Mouse (Mus musculus): Measurements from ENCODE around the gene BC028528. TPM values are rescaled to one million over a fixed set of nuclear protein-coding genes. Genes with fewer than 3 reads are reported as not detected.
"Not testable (repeated sequence)": the region's sequence is repeated elsewhere in the genome, so short reads cannot be mapped to it uniquely, and the experiment has no call there.

BC028528 gene
- polyA plus RNA-seq, 1 experiment from 2014 or later, result 8.2 TPM

GRCm38 (mm10) chr3:95903753-95904502 is 12.1 kb upstream of the BC028528 start:
- H3K9me3 ChIP-seq (replicated peaks), result no peaks in the 10 kb centered on the region
- H3K4me1 ChIP-seq, result peaks cover 33% of the 10 kb centered on the region
- H3K4me2 ChIP-seq, result peak overlapping the region; percentile 65
- peak; percentile 63 for ATAC-seq
- peaks cover under 1% of the 10 kb centered on the region; the same call in 1 of the 2 replicates for H3K36me3 ChIP-seq
- H3K4me3 ChIP-seq, result peak overlapping the region; percentile 34
- 10% methylated on average over 15 of the region's 15 CpGs for WGBS (ENCODE audit: insufficient replicate concordance)
- peak overlapping the region; percentile 40 for H3K9ac ChIP-seq
- H3K27ac ChIP-seq, result peak overlapping the region; percentile 79
- peaks cover 84% of the 10 kb centered on the region for H3K27me3 ChIP-seq (replicated peaks)

- peaks cover 33% of the 10 kb centered on the region for H3K4me1 ChIP-seq
- H3K27ac ChIP-seq, result peak overlapping the region; percentile 33; the same call in 1 of the 2 replicates
- H3K9me3 ChIP-seq (replicated peaks), result no peaks in the 10 kb centered on the region
- H3K9ac ChIP-seq, result no peak overlapping the region
- H3K27me3 ChIP-seq (replicated peaks), result peaks cover 77% of the 10 kb centered on the region
- WGBS (ENCODE audit: insufficient replicate concordance), result 41% methylated on average over 6 of the region's 6 CpGs
- H3K4me2 ChIP-seq, result no peak overlapping the region
- ATAC-seq, result no peak
- H3K4me3 ChIP-seq, result no peak overlapping the region
- H3K36me3 ChIP-seq, result peaks cover 8% of the 10 kb centered on the region; the same call in 1 of the 2 replicates
These were observed 10.8 kb upstream of the BC028528 start for GRCm38 (mm10) chr3:95902643-95903042.

- Histone ChIP-seq H3K4me3 (no peak overlapping the region), H3K27ac (peak overlapping the region; percentile 33; the same call in 1 of the 2 replicates), H3K27me3 (replicated peaks) (peaks cover 73% of the 10 kb centered on the region), H3K9me3 (replicated peaks) (no peaks in the 10 kb centered on the region), H3K4me2 (no peak overlapping the region), H3K9ac (no peak overlapping the region), H3K4me1 (peaks cover 33% of the 10 kb centered on the region), H3K36me3 (peaks cover 8% of the 10 kb centered on the region; the same call in 1 of the 2 replicates)
- no peak for ATAC-seq
These were observed 10.5 kb upstream of the BC028528 start for GRCm38 (mm10) chr3:95902373-95902625.

GRCm38 (mm10) chr3:95901616-95902372 is 10.0 kb upstream of the BC028528 start:
- Histone ChIP-seq H3K4me3 (no peak overlapping the region), H3K4me1 (peaks cover 32% of the 10 kb centered on the region), H3K4me2 (no peak overlapping the region), H3K9me3 (replicated peaks) (no peaks in the 10 kb centered on the region), H3K36me3 (peaks cover 8% of the 10 kb centered on the region; the same call in 1 of the 2 replicates), H3K27ac (peak overlapping the region; percentile 33), H3K9ac (no peak overlapping the region), H3K27me3 (replicated peaks) (peaks cover 68% of the 10 kb centered on the region)
- ATAC-seq, result no peak
- WGBS (ENCODE audit: insufficient replicate concordance), result 66% methylated on average over 9 of the region's 9 CpGs

- 64% methylated on average over 13 of the region's 13 CpGs for WGBS (ENCODE audit: insufficient replicate concordance)
- peaks cover 24% of the 10 kb centered on the region for H3K4me1 ChIP-seq
- no peak overlapping the region for H3K9ac ChIP-seq
- H3K27me3 ChIP-seq (replicated peaks), result peaks cover 50% of the 10 kb centered on the region
- H3K36me3 ChIP-seq, result peaks cover 14% of the 10 kb centered on the region; the same call in 1 of the 2 replicates
- H3K4me2 ChIP-seq, result no peak overlapping the region
- no peak overlapping the region for H3K4me3 ChIP-seq
- no peak overlapping the region for H3K27ac ChIP-seq
- ATAC-seq, result no peak
- no peaks in the 10 kb centered on the region for H3K9me3 ChIP-seq (replicated peaks)
These were observed 8.2 kb upstream of the BC028528 start for GRCm38 (mm10) chr3:95899800-95900524.

GRCm38 (mm10) chr3:95895501-95895900 is 3.7 kb upstream of the BC028528 start:
- H3K9me3 ChIP-seq (replicated peaks); H3K27me3 ChIP-seq (replicated peaks); H3K4me3 ChIP-seq; H3K9ac ChIP-seq; ATAC-seq; H3K27ac ChIP-seq: not testable (repeated sequence)
- peaks cover 42% of the 10 kb centered on the region for H3K4me1 ChIP-seq
- WGBS (ENCODE audit: insufficient replicate concordance), result 80% methylated on average over 7 of the region's 7 CpGs
- H3K4me2 ChIP-seq, result peak overlapping the region; percentile 90
- H3K36me3 ChIP-seq, result peaks cover 14% of the 10 kb centered on the region; the same call in 1 of the 2 replicates

GRCm38 (mm10) chr3:95894317-95895160 is 2.7 kb upstream of the BC028528 start:
- H3K36me3 ChIP-seq, result peaks cover 14% of the 10 kb centered on the region; the same call in 1 of the 2 replicates
- H3K4me3 ChIP-seq, result peak overlapping the region; percentile 74
- no peak for ATAC-seq
- 6% methylated on average over 16 of the region's 16 CpGs for WGBS (ENCODE audit: insufficient replicate concordance)
- H3K4me1 ChIP-seq, result peaks cover 42% of the 10 kb centered on the region
- peaks cover 1% of the 10 kb centered on the region; the same call in 1 of the 2 replicates for H3K27me3 ChIP-seq (replicated peaks)
- H3K9me3 ChIP-seq (replicated peaks), result no peaks in the 10 kb centered on the region
- H3K27ac ChIP-seq, result peak overlapping the region; percentile 70
- H3K9ac ChIP-seq, result peak overlapping the region; percentile 79
- H3K4me2 ChIP-seq, result peak overlapping the region; percentile 90

GRCm38 (mm10) chr3:95893606-95894316 is 2.0 kb upstream of the BC028528 start, which contains the start of gene Aph1a:
Gene Aph1a, plus strand, starts transcription at chr3:95893969.
- peaks cover 42% of the 10 kb centered on the region for H3K4me1 ChIP-seq
- H3K9me3 ChIP-seq (replicated peaks); H3K27me3 ChIP-seq (replicated peaks): not testable (repeated sequence)
- peaks cover 12% of the 10 kb centered on the region; the same call in 1 of the 2 replicates for H3K36me3 ChIP-seq
- H3K27ac ChIP-seq, result peak within 1 kb of the TSS; percentile 70
- WGBS (ENCODE audit: insufficient replicate concordance), result under 1% methylated on average over 32 of the region's 43 CpGs
- H3K4me3 ChIP-seq, result peak within 1 kb of the TSS; percentile 74
- ATAC-seq, result peak; percentile 99
- peak within 1 kb of the TSS; percentile 90 for H3K4me2 ChIP-seq
- peak within 1 kb of the TSS; percentile 79 for H3K9ac ChIP-seq

GRCm38 (mm10) chr3:95893126-95893525 is 1.3 kb upstream of the BC028528 start:
- Histone ChIP-seq H3K27me3 (replicated peaks) (no peaks in the 10 kb centered on the region; the same call in 1 of the 2 replicates), H3K27ac (peak overlapping the region; percentile 63; the same call in 1 of the 2 replicates), H3K4me3 (peak overlapping the region; percentile 74), H3K9me3 (replicated peaks) (no peaks in the 10 kb centered on the region), H3K4me1 (peaks cover 42% of the 10 kb centered on the region), H3K9ac (peak overlapping the region; percentile 51), H3K4me2 (peak overlapping the region; percentile 90), H3K36me3 (peaks cover 9% of the 10 kb centered on the region; the same call in 1 of the 2 replicates)
- WGBS (ENCODE audit: insufficient replicate concordance), result 12% methylated on average over 7 of the region's 7 CpGs
- ATAC-seq, result no peak

GRCm38 (mm10) chr3:95892066-95893052 is 554 bp upstream of the BC028528 start:
- Histone ChIP-seq H3K4me3 (peak overlapping the region; percentile 36), H3K36me3 (peaks cover 6% of the 10 kb centered on the region; the same call in 1 of the 2 replicates), H3K9me3 (replicated peaks) (no peaks in the 10 kb centered on the region), H3K4me1 (peaks cover 42% of the 10 kb centered on the region), H3K27ac (peak overlapping the region; percentile 63), H3K27me3 (replicated peaks) (no peaks in the 10 kb centered on the region; the same call in 1 of the 2 replicates), H3K4me2 (peak overlapping the region; percentile 90), H3K9ac (peak overlapping the region; percentile 48)
- WGBS (ENCODE audit: insufficient replicate concordance), result 29% methylated on average over 11 of the region's 11 CpGs
- no peak for ATAC-seq
